Mouse (Mus musculus): ENCODE data around the gene Lbp.

The Lbp gene

DNA sequence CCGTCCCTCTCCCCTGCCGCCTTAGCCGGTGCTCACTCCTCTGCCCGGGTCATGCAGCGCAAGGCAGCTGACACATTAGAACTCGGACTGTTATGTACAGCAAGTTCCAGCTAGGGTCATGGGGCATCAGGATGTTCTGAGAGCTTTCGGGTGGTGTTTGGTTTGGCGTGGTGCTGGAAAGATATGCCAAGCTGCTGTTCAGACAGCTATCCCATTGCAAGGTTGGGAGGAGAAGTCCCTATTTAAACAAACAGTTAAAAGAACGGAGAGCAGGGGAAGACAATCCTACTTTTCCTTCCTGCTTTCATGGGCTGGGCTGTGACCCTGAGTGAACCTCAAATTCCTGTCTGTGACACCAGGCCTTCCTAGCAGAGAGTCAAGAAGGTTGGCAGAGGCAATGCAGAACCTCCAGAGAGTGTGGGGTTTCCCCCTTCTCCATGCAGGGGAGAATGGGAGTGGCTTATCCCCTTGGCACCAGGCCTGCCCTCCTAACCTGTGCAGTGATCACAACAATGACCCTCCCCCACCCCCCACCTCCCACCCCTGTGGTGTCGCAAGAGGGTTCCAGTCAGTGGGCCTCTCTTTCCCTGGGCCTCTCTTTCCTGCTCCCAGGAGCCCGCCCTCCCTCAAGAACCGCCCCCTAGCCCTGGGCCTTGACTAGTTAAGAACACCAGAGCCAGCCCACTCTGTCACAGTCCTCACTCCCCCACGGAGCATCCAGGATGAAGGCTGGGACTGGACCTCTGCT lies at the start of gene Lbp:
TSS of gene Lbp (plus strand) at position 546 of the 748 bp plus-strand sequence.
- in situ Hi-C loops (cut with MboI, MseI) = no loop called here

DNA sequence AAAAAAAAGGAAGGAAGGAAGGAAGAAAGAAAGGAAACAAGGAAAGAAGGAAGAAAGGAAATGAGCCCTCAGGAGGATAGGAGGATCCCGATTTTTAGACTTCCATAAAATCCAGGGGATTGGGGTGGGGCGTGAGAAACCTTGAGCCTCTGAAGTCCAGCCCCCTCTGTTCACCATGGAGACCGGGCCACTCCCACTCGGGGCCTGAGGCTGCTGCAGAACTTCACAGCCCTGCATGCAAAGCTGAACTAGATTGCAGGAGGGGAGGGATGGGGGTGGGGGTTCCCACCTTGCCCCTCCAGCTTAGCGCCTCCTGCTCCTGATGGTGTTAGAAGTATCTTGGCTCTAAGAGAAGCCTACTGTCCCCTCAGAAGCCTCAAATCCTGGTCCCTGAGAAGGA lies 49.4 kb upstream of the Lbp start:
- in situ Hi-C loops (cut with MboI, MseI) = loop anchor here in 1 of 2 experiments (5.0 to 10.0 kb wide), 4 partner anchors 35 to 1532 kb away; no protein-coding TSS in a partner anchor

DNA sequence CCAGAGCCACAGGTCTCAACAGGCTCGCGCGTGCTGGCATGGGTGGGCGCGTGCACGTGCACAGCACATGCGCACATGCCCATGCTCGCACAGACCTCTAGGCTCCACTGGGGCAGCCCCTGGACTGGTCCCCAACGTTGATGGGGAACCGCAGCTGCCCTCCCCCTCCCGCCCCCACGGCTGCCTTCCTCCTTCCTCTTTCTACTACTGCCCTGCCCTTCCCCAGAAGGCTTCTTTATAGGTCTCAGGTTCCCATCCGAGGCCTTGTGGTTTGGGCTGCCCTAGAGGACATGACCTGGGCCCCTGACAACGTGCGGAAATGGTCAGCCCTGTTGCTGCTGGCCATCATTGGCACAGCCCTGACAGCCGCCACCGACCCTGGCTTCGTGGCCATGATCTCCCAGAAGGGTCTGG lies 48.3 kb upstream of the Lbp start, which contains the start of gene Bpi:
TSS of gene Bpi (plus strand) at position 90 of the 414 bp plus-strand sequence.
- in situ Hi-C loops (cut with MboI, MseI) = loop anchor here in 1 of 2 experiments (5.0 to 10.0 kb wide), 4 partner anchors 36 to 1533 kb away; no protein-coding TSS in a partner anchor

- in situ Hi-C loops (cut with MboI, MseI) = loop anchor here in 1 of 2 experiments (5.0 to 10.0 kb wide), 4 partner anchors 36 to 1534 kb away; no protein-coding TSS in a partner anchor
These were observed 47.5 kb upstream of the Lbp start for GRCm38 (mm10) chr2:158258781-158259180.

- in situ Hi-C loops (cut with MboI, MseI) = loop anchor here in 1 of 2 experiments (5.0 to 10.0 kb wide), 4 partner anchors 37 to 1535 kb away; no protein-coding TSS in a partner anchor
These were observed 46.8 kb upstream of the Lbp start for GRCm38 (mm10) chr2:158259498-158259897.

DNA sequence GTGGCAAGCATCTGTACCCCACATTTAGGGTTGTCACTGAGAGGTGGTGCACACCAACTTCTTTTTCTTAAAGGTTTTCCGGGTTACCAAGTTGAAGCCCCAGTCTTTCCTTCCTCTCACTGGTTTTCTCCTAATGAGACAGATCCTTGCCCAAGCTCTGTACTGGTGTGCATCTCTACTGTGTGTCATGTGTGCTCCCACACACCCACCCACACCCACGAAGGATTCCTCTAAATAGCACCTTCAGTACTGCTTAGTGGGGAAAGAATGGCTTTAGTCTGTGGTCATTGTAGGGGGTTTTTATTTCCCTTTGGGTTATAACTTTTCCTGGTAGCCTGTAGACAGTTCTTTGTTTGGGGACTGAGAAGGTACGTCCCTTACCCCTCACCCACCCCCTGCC lies 41.4 kb upstream of the Lbp start:
- in situ Hi-C loops (cut with MboI, MseI) = loop anchor here in 1 of 2 experiments (10.0 kb wide), 1 partner anchor 60 kb away; no protein-coding TSS in a partner anchor

DNA sequence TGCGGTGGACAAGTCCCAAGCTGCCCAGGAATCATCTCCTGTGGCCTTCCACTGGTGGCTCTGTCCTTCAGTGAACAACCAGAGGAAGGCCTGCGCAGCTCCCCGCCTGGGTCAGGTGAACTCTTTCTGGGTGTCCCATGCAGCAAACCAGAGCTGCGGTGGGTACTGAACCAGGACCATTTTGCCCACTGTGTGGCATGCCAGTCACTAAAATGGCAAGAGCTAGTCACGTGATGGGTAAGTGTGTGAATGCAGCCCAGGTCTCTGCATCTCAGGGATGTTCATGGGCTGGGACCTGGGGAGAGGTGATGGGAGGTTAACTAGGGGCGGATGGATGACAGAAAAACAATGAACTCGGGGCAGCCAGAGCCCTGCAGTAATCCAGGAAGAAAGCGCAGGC lies 36.3 kb upstream of the Lbp start:
- in situ Hi-C loops (cut with MboI, MseI) = no loop called here

DNA sequence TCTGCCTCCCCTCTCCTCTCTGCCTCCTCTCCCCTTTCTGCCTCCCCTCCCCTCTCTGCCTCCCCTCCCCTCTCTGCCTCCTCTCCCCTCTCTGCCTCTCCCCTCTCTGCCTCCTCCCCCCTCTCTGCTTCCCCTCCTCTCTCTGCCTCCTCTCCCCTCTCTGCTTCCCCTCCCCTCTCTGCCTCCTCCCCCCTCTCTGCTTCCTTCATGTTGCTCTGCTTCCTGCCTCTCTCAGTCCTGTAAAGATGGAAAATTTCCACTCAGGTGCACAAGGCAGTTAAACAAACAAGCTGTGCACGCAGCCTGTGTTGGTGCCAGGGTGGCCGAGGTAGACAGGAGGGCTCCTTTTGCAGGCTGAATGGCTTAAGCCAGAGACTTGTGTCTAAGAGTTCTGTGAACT lies 32.6 kb upstream of the Lbp start:
- in situ Hi-C loops (cut with MboI, MseI) = no loop called here

DNA sequence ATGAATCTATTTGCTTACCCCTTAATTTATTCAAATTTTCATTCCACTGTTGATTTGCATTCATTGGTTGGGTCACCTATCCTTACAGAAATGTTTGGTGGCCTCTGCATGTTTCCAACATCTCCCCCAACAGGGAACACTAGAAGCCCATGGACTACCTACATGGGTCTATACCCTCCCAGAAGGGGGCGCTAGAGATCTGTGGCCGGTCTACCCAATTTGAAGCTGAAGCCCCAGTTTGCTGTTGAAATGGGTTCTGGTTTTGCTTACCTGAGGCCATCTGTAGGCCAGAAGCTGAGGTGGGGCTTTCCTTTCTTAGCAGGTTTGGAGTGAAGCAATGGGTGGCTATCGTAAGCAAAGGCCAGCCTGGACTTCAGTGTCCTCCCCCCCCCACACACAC lies 30.9 kb upstream of the Lbp start:
- in situ Hi-C loops (cut with MboI, MseI) = no loop called here

DNA sequence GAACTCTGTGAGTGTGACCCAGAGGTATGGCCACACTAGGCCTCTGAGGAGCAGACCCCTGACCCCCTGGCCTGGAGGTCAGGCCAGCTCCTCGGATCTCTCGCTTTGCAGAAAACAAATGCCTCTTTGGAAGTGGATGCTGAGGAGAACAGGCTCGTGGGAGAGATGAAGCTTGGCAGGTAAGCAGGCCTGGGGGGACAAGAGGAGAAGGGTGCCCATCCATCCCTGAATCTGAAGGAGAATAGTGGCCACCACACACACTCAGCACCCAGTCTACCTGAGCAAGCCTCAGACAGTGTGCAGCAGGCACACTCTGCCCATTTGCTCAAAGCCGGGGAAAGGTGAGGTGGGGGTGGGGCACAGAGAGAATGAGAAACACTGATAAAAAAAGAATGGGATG lies 30.5 kb upstream of the Lbp start:
- in situ Hi-C loops (cut with MboI, MseI) = no loop called here

GRCm38 (mm10) chr2:158276451-158276850 lies 29.8 kb upstream of the Lbp start:
- in situ Hi-C loops (cut with MboI, MseI) = no loop called here

DNA sequence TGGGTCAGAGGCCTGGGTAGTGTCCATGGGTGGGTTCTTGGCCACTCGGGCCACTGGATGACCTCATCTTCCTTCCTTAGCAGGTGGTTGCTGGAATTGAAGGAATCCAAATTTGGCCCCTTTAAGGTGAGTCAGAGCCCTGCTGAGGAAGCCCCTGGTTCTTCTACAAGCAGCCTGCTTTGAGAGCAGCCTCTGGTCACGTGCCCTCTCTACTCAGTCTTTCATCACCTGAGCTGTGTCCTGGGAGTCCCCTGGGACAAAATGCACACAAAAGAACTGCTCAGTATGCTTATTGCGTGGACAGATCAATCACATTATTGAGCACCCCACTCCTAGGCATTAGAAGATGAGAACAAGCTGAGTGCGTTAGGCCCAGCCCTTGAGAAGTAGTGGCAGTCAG lies 29.4 kb upstream of the Lbp start:
- in situ Hi-C loops (cut with MboI, MseI) = no loop called here

DNA sequence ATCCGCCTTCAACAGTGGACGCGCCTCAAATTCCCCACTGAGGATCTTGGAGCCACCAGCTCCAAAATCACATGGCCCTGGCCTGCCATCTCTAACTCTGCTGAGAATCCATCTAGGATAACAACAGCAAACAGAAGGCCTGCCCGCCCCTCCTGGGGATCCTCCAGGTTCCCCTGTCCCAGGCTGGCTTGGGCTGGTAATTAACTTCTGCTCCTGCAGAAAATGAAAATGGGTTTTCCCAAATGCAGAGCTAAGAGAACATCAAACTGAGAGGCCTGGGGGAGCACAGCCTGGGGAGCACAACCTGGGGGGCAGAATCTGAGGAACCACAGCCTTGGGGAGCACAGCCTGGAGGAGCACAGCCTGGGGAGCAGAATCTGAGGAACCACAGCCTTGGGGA lies 26.6 kb upstream of the Lbp start:
- in situ Hi-C loops (cut with MboI, MseI) = loop anchor here (5.0 kb wide), 2 partner anchors 58 to 63 kb away; no protein-coding TSS in a partner anchor

GRCm38 (mm10) chr2:158281497-158282205 lies 24.6 kb upstream of the Lbp start:
- in situ Hi-C loops (cut with MboI, MseI) = loop anchor here (5.0 kb wide), 2 partner anchors 56 to 61 kb away; no protein-coding TSS in a partner anchor

GRCm38 (mm10) chr2:158283136-158283535 lies 23.2 kb upstream of the Lbp start:
- in situ Hi-C loops (cut with MboI, MseI) = loop anchor here (5.0 kb wide), 2 partner anchors 54 to 59 kb away; no protein-coding TSS in a partner anchor

GRCm38 (mm10) chr2:158283771-158284170 lies 22.5 kb upstream of the Lbp start:
- in situ Hi-C loops (cut with MboI, MseI) = loop anchor here (5.0 kb wide), 2 partner anchors 54 to 59 kb away; no protein-coding TSS in a partner anchor

GRCm38 (mm10) chr2:158284571-158284970 lies 21.7 kb upstream of the Lbp start:
- in situ Hi-C loops (cut with MboI, MseI) = loop anchor here (5.0 kb wide), 2 partner anchors 53 to 58 kb away; no protein-coding TSS in a partner anchor

- in situ Hi-C loops (cut with MboI, MseI) = no loop called here
These were observed 20.6 kb upstream of the Lbp start for GRCm38 (mm10) chr2:158285655-158286054.

DNA sequence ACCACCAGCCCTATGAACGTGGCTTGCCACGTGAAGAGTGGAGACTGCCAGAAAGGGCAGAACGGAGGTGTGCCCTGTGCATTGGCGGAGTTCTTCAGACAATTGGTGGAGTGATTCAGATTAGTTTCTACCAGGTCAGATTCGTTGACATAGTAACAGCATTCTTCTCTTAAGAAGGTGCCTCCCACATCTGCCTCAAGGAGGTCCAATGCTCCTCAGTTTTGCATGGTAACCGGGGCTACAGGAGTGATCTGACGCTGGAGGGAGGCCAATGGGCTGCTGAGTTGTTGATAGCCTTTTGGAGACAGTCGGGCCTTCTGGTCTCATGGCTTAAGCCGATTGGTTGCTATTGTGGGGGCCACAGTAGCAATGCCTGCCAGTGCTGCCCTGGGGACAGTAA lies 10.6 kb upstream of the Lbp start:
- in situ Hi-C loops (cut with MboI, MseI) = no loop called here

DNA sequence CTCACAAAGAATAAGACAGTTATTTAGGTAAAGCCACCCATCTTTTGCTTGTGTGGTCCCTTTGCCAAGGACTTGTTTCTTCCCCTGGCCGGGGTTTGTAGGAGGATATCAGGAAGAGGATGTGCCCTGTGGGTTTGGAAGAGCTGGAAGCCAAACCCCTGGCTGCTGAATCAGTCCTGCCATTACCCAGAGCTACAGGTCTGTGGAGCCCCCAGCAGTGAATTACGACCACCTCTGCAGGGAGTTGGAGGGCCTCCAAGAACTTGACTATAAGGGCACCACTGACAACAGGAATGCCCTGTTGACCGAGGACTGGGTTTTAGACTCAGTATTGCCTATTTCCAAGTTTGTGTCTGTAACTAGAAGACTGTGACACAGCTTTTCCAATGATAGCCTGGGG lies 7.1 kb upstream of the Lbp start:
- in situ Hi-C loops (cut with MboI, MseI) = no loop called here

GRCm38 (mm10) chr2:158299731-158300130 lies 6.6 kb upstream of the Lbp start:
- in situ Hi-C loops (cut with MboI, MseI) = no loop called here

DNA sequence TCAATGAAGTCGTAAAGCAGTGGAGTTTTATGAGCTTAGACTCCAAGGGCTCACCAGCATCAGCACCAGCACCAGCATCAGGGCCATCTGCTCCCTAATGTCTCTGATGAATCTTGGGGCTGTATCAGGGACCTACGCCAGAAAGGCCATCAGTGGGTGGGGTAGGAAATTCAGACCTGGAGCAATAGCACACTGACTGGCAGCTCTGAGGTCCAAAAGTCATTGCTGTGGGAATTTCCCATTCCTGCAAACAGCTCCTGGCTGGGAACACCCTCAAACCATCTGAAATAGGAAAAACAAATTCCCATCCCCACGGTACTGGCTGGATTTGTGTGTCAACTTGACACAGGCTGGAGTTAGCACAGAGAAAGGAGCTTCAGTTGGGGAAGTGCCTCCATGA lies 3.5 kb upstream of the Lbp start:
- in situ Hi-C loops (cut with MboI, MseI) = no loop called here

Data from T-helper 17 cell (primary cell).